Mouse (Mus musculus): ENCODE measurements around the gene Ilk.

- TF ChIP-seq POLR2A (IDR thresholded peaks at IDR 0.05; ENCODE audit: control insufficient read depth, low read depth, low read length) (no peak), CTCF (IDR thresholded peaks at IDR 0.05; ENCODE audit: control insufficient read depth, insufficient read depth, insufficient replicate concordance, low read depth, low read length) (no peak)
Observed at GRCm38 (mm10) chr7:105708733-105709132, 27.7 kb upstream of the Ilk start.

Measured in testis, adult 2 months (tissue).